Mouse (Mus musculus): ENCODE results near the gene Bbs9. TPM values are rescaled to one million over a fixed set of nuclear protein-coding genes. Genes with fewer than 3 reads are reported as not detected.
A peak's percentile ranks its signal among the peaks of the same experiment; 100 is the strongest.

Bbs9 gene
- total RNA-seq, 2 experiments from 2014 or later = 21.0 to 26.6 TPM

- no peak for DNase-seq (ENCODE audit: low spot score in 2 of 2)
- Histone ChIP-seq H3K4me3 (no peak overlapping the region), H3K27ac (no peak overlapping the region)
- no peak for TF ChIP-seq CTCF (conservative IDR thresholded peaks at IDR 0.05)
Measured at GRCm38 (mm10) chr9:22632800-22633485, 157.4 kb downstream of the Bbs9 start.

- no peak for DNase-seq (ENCODE audit: low spot score in 2 of 2)
- no peak overlapping the region for H3K4me3 ChIP-seq
- no peak for TF ChIP-seq CTCF (conservative IDR thresholded peaks at IDR 0.05)
- H3K27ac ChIP-seq = no peak overlapping the region
Measured at GRCm38 (mm10) chr9:22638502-22638901, 163.0 kb downstream of the Bbs9 start.

- peak overlapping the region; percentile 76 for H3K27ac ChIP-seq
- DNase-seq (ENCODE audit: low spot score in 2 of 2) = no peak
Measured at GRCm38 (mm10) chr9:22640683-22641431, 165.3 kb downstream of the Bbs9 start.

GRCm38 (mm10) chr9:22645844-22646390, 170.4 kb downstream of the Bbs9 start:
- no peak for DNase-seq (ENCODE audit: low spot score in 2 of 2)
- Histone ChIP-seq H3K4me3 (no peak overlapping the region), H3K27ac (no peak overlapping the region)
- no peak for TF ChIP-seq CTCF (conservative IDR thresholded peaks at IDR 0.05)

More at GRCm38 (mm10) chr9:22640683-22641431, 165.3 kb downstream of the Bbs9 start:
- no peak overlapping the region for H3K4me3 ChIP-seq
- TF ChIP-seq CTCF (conservative IDR thresholded peaks at IDR 0.05) = no peak

GRCm38 (mm10) chr9:22646461-22646860, 170.9 kb downstream of the Bbs9 start:
- no peak for DNase-seq (ENCODE audit: low spot score in 2 of 2)
- Histone ChIP-seq H3K27ac (no peak overlapping the region), H3K4me3 (no peak overlapping the region)
- no peak for TF ChIP-seq CTCF (conservative IDR thresholded peaks at IDR 0.05)

- no peak for TF ChIP-seq CTCF (conservative IDR thresholded peaks at IDR 0.05)
- no peak overlapping the region for H3K4me3 ChIP-seq
- no peak overlapping the region for H3K27ac ChIP-seq
- DNase-seq (ENCODE audit: low spot score in 2 of 2) = no peak
Measured at GRCm38 (mm10) chr9:22648163-22648562, 172.6 kb downstream of the Bbs9 start.

- DNase-seq (ENCODE audit: low spot score in 2 of 2) = no peak
- no peak overlapping the region for H3K27ac ChIP-seq
- no peak overlapping the region for H3K4me3 ChIP-seq
- no peak for TF ChIP-seq CTCF (conservative IDR thresholded peaks at IDR 0.05)
Measured at GRCm38 (mm10) chr9:22649606-22650005, 174.1 kb downstream of the Bbs9 start.

GRCm38 (mm10) chr9:22650781-22651180, 175.3 kb downstream of the Bbs9 start:
- Histone ChIP-seq H3K4me3 (no peak overlapping the region), H3K27ac (no peak overlapping the region)
- TF ChIP-seq CTCF (conservative IDR thresholded peaks at IDR 0.05) = no peak
- no peak for DNase-seq (ENCODE audit: low spot score in 2 of 2)

GRCm38 (mm10) chr9:22651619-22652018, 176.1 kb downstream of the Bbs9 start:
- no peak overlapping the region for H3K27ac ChIP-seq
- DNase-seq (ENCODE audit: low spot score in 2 of 2) = no peak
- peak; percentile 59 for TF ChIP-seq CTCF (conservative IDR thresholded peaks at IDR 0.05)
- H3K4me3 ChIP-seq = no peak overlapping the region

GRCm38 (mm10) chr9:22654726-22655393, 179.3 kb downstream of the Bbs9 start:
- H3K27ac ChIP-seq = no peak overlapping the region
- no peak for DNase-seq (ENCODE audit: low spot score in 2 of 2)
- TF ChIP-seq CTCF (conservative IDR thresholded peaks at IDR 0.05) = no peak
- H3K4me3 ChIP-seq = no peak overlapping the region

GRCm38 (mm10) chr9:22657216-22657615, 181.7 kb downstream of the Bbs9 start:
- no peak for TF ChIP-seq CTCF (conservative IDR thresholded peaks at IDR 0.05)
- no peak overlapping the region for H3K4me3 ChIP-seq
- no peak overlapping the region for H3K27ac ChIP-seq
- no peak for DNase-seq (ENCODE audit: low spot score in 2 of 2)

- TF ChIP-seq CTCF (conservative IDR thresholded peaks at IDR 0.05) = no peak
- H3K4me3 ChIP-seq = no peak overlapping the region
- no peak overlapping the region for H3K27ac ChIP-seq
- DNase-seq (ENCODE audit: low spot score in 2 of 2) = no peak
Measured at GRCm38 (mm10) chr9:22665155-22665554, 189.6 kb downstream of the Bbs9 start.

- TF ChIP-seq CTCF (conservative IDR thresholded peaks at IDR 0.05) = no peak
- H3K27ac ChIP-seq = no peak overlapping the region
- no peak for DNase-seq (ENCODE audit: low spot score in 2 of 2)
- H3K4me3 ChIP-seq = no peak overlapping the region
Measured at GRCm38 (mm10) chr9:22672937-22673336, 197.4 kb downstream of the Bbs9 start.

All from layer of hippocampus, adult 2 months (tissue).